ENCODE assay signal across 17 mouse cellular contexts in genomic region chr14:101804119-101804518, GRCm38 (mm10).
A peak's percentile ranks its signal among the peaks of the same experiment; 100 is the strongest.
DNase-seq lines count a peak whose midpoint lies in the region; ATAC-seq and TF ChIP-seq lines count a peak whose summit lies in the region.
"Had no signal": no experiment of that assay in that cellular context is flagged by ENCODE, and none has a peak within 500 bp of the region (broad histone marks: within the 10 kb centered on the region; RNA-seq: fewer than 3 reads in every experiment).

No protein-coding gene starts in this region.

- 71% methylated on average over 4 of the region's 4 CpGs for WGBS in kidney, embryonic 15.5 days
- 80% methylated on average over 4 of the region's 4 CpGs for WGBS in small intestine, adult 2 months
- 90% methylated on average over 4 of the region's 4 CpGs for WGBS in cerebellum, adult 2 months

- H3K4me2 ChIP-seq in kidney, embryonic 15.5 days = no peak overlapping the region
- H3K4me2 ChIP-seq: hindbrain, embryonic 14.5 days; liver, embryonic 11.5 days; midbrain, embryonic 13.5 days had no signal

- no peak for TF ChIP-seq CTCF in small intestine, adult 2 months (IDR thresholded peaks at IDR 0.05; ENCODE audit: extremely low read depth, insufficient read length, insufficient replicate concordance, low read depth, low read length)
- TF ChIP-seq CTCF in cerebellum, adult 2 months (IDR thresholded peaks at IDR 0.05; ENCODE audit: borderline replicate concordance, insufficient read depth, low read depth, low read length) = no peak

- no peaks in the 10 kb centered on the region for H3K36me3 ChIP-seq in kidney, embryonic 15.5 days
- H3K36me3 ChIP-seq in small intestine, adult 2 months (ENCODE audit: control insufficient read depth, insufficient read depth, low read length) = no peaks in the 10 kb centered on the region
- H3K36me3 ChIP-seq: G1E; midbrain, embryonic 13.5 days had no signal

- no peaks in the 10 kb centered on the region for H3K9me3 ChIP-seq in kidney, embryonic 15.5 days (replicated peaks)
- H3K9me3 ChIP-seq: midbrain, embryonic 13.5 days had no signal

- no peak for DNase-seq in kidney, adult 18-20 months
- no peak for DNase-seq in cerebellum, adult 2 months
- DNase-seq in thymus, postnatal 10 days (ENCODE audit: low spot score in 2 of 2) = no peak
- DNase-seq: adrenal gland, adult 2 months; cerebellum, adult 11-12 months; kidney, postnatal 36 days; lung, postnatal 4 days; spleen, adult 18-20 months had no signal

- no peaks in the 10 kb centered on the region for H3K27me3 ChIP-seq in kidney, embryonic 15.5 days
- no peaks in the 10 kb centered on the region for H3K27me3 ChIP-seq in small intestine, adult 2 months (ENCODE audit: control insufficient read depth, insufficient read depth, low read length)
- H3K27me3 ChIP-seq in cerebellum, adult 2 months (ENCODE audit: control insufficient read depth, insufficient read depth, low read length) = no peaks in the 10 kb centered on the region
- H3K27me3 ChIP-seq: midbrain, embryonic 13.5 days had no signal

- no peak for TF ChIP-seq POLR2A in small intestine, adult 2 months (IDR thresholded peaks at IDR 0.05; ENCODE audit: low read depth, low read length)
- TF ChIP-seq POLR2A in cerebellum, adult 2 months (IDR thresholded peaks at IDR 0.05; ENCODE audit: borderline replicate concordance, insufficient read depth, low read length) = no peak

- ATAC-seq in kidney, embryonic 15.5 days (replicated peaks; ENCODE audit: low FRiP score) = no peak
- ATAC-seq in common myeloid progenitor, adult 5-6 weeks (replicated peaks; ENCODE audit: low read depth, poor library complexity, severe bottlenecking) = peak; percentile 72
- peak; percentile 65 for ATAC-seq in granulocyte monocyte progenitor cell, adult 5-6 weeks (replicated peaks; ENCODE audit: poor library complexity, severe bottlenecking)
- ATAC-seq: midbrain, embryonic 13.5 days had no signal

- no peak overlapping the region for H3K4me3 ChIP-seq in kidney, embryonic 15.5 days (replicated peaks)
- H3K4me3 ChIP-seq in small intestine, adult 2 months (ENCODE audit: low read depth, low read length) = no peak overlapping the region
- no peak overlapping the region for H3K4me3 ChIP-seq in cerebellum, adult 2 months (replicated peaks; ENCODE audit: insufficient read depth, low read depth, low read length)
- H3K4me3 ChIP-seq: erythroblast, embryonic 14.5 days; midbrain, embryonic 13.5 days had no signal

- peaks cover 32% of the 10 kb centered on the region for H3K4me1 ChIP-seq in kidney, embryonic 15.5 days
- H3K4me1 ChIP-seq in small intestine, adult 2 months (ENCODE audit: control insufficient read depth, insufficient read depth, insufficient read length, low read length) = no peaks in the 10 kb centered on the region
- H3K4me1 ChIP-seq in cerebellum, adult 2 months (ENCODE audit: control insufficient read depth, insufficient read depth, low read length) = no peaks in the 10 kb centered on the region
- H3K4me1 ChIP-seq: midbrain, embryonic 13.5 days had no signal

- H3K27ac ChIP-seq in kidney, embryonic 15.5 days = peak overlapping the region; percentile 79
- H3K27ac ChIP-seq in small intestine, adult 2 months (ENCODE audit: insufficient read depth, low read depth, low read length) = 0 out of 2 replicates have a peak overlapping the region, but pooled peaks have one; percentile 59
- no peak overlapping the region for H3K27ac ChIP-seq in cerebellum, adult 2 months (ENCODE audit: insufficient read depth, low read length)
- H3K27ac ChIP-seq: hindbrain, embryonic 14.5 days; midbrain, embryonic 13.5 days had no signal

- H3K9ac ChIP-seq in kidney, embryonic 15.5 days = no peak overlapping the region
- H3K9ac ChIP-seq: hindbrain, embryonic 14.5 days; midbrain, embryonic 13.5 days had no signal
